Mouse (Mus musculus) E14TG2a.4 (cell line): ENCODE measurements around the gene Chrnb2.

Experiments used
- CTCF ChIP-seq: conservative IDR thresholded peaks from 2 replicates; pipeline ENCODE4 v1.5.1; 2014; ENCODE audit warnings: low read length
- NANOG ChIP-seq: IDR thresholded peaks from 2 replicates; pipeline ENCODE4 v1.6.1; 2014; ENCODE audit warnings: borderline replicate concordance, low read length, mixed read lengths

DNA sequence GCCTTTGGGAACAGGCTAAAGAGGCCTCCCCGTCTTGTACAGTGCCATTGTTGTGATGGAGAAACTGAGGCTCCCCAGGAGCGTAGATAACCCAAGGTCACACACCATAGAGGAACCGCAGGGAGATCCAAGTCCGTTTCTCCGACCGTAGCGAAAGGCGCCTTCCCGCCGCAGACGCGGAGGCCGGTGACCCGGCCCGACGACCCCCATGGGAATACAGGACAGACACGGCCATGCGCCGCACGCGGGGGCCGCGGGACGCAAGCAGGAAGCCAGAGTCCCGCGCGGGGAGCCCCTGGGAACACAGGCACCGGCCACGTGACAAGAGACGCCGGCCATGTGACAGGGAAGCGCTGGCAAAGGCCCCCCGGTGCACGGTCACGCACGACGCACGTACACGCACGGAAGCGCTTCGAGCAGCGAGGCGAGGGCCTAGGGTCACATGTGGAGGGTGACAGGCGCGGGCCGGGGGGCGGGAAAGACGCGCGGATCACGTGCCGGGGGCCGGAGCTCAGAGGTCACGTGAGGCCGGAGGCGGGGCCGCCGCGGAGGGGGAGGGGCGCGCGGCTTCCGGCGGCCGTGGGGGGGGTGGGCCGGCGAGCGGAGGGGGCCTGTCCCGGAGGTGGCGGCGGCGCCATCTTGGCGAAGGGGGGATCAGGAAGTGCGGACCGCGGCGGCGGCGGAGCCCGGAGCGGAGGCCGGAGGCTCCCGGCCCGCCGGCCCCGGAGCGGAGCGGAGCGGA lies 8.7 kb upstream of the Chrnb2 start, which contains the start of gene Ube2q1:
- no peak for TF ChIP-seq CTCF
- no peak for TF ChIP-seq NANOG
